Mouse (Mus musculus) liver, embryonic 14.5 days (tissue): ENCODE measurements around the gene Ier3.

Experiments
- CTCF ChIP-seq: IDR thresholded peaks from 2 replicates; pipeline ENCODE4 v1.5.1; 2016; ENCODE audit warnings: antibody characterized with exemption, low read depth, control low read depth
- EP300 ChIP-seq: IDR thresholded peaks from 2 replicates; pipeline ENCODE4 v1.6.1; 2016; ENCODE audit warnings: antibody characterized with exemption, low read depth

DNA sequence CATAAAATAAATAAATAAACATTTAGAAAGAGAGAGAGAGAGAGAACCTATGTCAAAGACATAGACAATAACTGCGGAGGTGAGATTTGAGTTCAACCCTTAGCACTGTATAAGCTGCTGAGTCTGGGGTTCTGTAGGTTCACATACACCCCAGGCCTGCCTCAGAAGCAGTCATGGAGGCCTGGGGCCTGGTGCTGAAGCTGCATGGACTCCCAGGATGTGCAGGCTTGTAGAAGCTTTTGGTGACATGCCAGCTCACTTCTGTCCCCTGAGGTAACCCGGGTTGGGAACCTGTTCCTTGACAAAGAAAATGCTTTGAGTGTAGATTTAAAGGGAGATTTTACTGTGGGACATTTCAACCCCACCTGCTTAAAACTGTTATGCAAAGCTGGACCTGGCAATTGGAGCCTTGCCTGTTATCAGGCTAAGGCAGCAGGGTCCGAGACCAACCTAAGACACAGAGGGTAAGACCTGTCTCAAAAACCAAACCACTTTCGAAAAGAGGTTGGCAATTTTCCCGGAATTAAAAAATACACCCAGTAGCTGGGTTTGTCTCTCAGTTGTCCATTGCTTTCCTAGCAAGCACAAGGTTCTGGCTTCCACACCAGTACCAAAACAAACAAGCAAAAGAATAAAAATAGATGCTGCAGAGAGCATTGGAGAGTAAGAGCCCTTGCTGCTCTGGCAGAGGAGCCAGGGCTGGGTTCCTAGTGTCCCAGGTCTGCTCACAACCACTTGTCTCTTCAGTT, 10.4 kb upstream of the Ier3 start:
- TF ChIP-seq CTCF = no peak
- no peak for TF ChIP-seq EP300
